Mouse (Mus musculus): ENCODE data around the gene Mpnd. TPM values are rescaled to one million over a fixed set of nuclear protein-coding genes. Genes with fewer than 3 reads are reported as not detected.

Gene Mpnd
- 146 and 158 TPM in 2 replicates for polyA plus RNA-seq (2014; fragmentation: Nextera tagmentation; extraction: Ambion mirVana)

DNA sequence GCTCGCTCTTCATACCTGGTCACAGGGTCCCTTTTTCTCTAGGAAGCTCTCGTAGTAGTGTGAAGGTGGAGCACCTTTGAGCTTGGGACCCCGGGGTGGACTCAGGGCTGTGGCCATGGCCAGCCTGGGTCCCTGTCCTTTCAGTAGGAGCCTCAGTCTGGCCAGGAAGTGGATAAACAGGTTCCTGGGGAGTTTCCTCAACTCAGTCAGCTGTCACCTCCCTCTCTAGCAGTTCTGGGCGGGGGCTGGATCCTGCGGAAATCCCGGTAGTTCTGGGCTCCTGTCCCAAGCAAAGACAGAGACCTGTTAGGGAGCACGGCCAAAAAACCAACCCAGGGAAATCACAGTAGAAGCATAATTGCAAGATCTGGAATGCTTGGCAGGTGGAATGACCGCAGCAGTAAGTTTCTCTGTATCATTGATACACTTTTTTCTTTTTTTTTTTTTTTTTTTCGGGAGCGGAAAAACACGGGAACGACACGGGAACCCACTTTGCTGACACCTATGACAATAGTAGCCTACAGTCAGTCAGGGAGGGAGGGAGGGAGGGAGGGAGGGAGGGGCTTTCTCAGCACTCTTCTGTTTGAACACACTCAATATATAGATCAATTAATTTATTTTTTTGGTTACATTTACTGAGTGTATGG, at the start of gene Mpnd, which contains the start of gene Stap2:
Gene Mpnd (plus strand): TSS at position 297 of the 647 bp plus-strand sequence.
Gene Stap2 (minus strand): TSS at position 170 of the 647 bp plus-strand sequence.
- ATAC-seq (ENCODE audit: low FRiP score): no peak
- Histone ChIP-seq H3K36me3 (ENCODE audit: control insufficient read depth, insufficient read depth, low read length) (no peaks in the 10 kb centered on the region), H3K4me1 (ENCODE audit: control insufficient read depth, insufficient read depth, low read length) (peaks cover 15% of the 10 kb centered on the region), H3K27me3 (ENCODE audit: control insufficient read depth, insufficient read depth, low read length) (no peaks in the 10 kb centered on the region; the same call in 1 of the 2 replicates), H3K27ac (ENCODE audit: low read depth, low read length) (no peak within 1 kb of the TSS), H3K9ac (ENCODE audit: low read length) (no peak within 1 kb of the TSS), H3K4me3 (ENCODE audit: low read depth, low read length) (no peak within 1 kb of the TSS), H3K4me2 (no peak within 1 kb of the TSS), H3K9me3 (ENCODE audit: control insufficient read depth, low read length) (no peaks in the 10 kb centered on the region)
- no peak for DNase-seq (ENCODE audit: low spot score, missing footprints)
- 55% methylated on average over 13 of the region's 13 CpGs for WGBS

- no peak overlapping the region for H3K27ac ChIP-seq (ENCODE audit: low read depth, low read length)
- peak overlapping the region; percentile 68 for H3K4me2 ChIP-seq
- WGBS: under 1% methylated on average over 26 of the region's 26 CpGs
- H3K9ac ChIP-seq (ENCODE audit: low read length): peak overlapping the region; percentile 52
- no peaks in the 10 kb centered on the region for H3K27me3 ChIP-seq (ENCODE audit: control insufficient read depth, insufficient read depth, low read length)
- peaks cover 18% of the 10 kb centered on the region for H3K4me1 ChIP-seq (ENCODE audit: control insufficient read depth, insufficient read depth, low read length)
- ATAC-seq (ENCODE audit: low FRiP score) (peak; percentile 29), DNase-seq (ENCODE audit: low spot score, missing footprints) (peak; percentile 93)
- H3K36me3 ChIP-seq (ENCODE audit: control insufficient read depth, insufficient read depth, low read length): no peaks in the 10 kb centered on the region
- H3K9me3 ChIP-seq (ENCODE audit: control insufficient read depth, low read length): no peaks in the 10 kb centered on the region
- peak overlapping the region; percentile 43 for H3K4me3 ChIP-seq (ENCODE audit: low read depth, low read length)
These were observed 49.4 kb upstream of the Mpnd start for GRCm38 (mm10) chr17:55956129-55956528.

- H3K9ac ChIP-seq (ENCODE audit: low read length): peak overlapping the region; percentile 52; the same call in 1 of the 2 replicates
- H3K27ac ChIP-seq (ENCODE audit: low read depth, low read length): no peak overlapping the region
These were observed 48.9 kb upstream of the Mpnd start for GRCm38 (mm10) chr17:55956591-55956990.

DNA sequence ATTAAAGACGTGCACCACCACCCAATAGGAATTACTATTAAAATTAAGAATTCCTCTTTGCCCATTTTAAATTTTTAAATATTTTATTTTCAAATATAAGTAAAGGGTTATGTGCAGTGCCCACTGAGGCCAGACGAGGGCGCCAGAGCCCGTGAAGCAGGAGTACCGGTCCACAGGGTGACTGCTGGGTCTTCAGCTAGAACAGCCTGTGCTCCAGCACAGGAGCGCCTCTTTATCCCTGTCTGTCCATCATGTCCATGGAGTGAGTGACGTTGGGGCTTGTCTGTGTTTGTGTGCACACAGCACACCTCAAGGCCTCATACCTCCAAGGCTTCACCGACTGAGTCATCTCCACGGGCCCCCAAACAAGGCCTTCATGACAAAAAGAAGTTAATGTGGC, 48.3 kb upstream of the Mpnd start:
- no peaks in the 10 kb centered on the region for H3K27me3 ChIP-seq (ENCODE audit: control insufficient read depth, insufficient read depth, low read length)
- ATAC-seq (ENCODE audit: low FRiP score) (peak; percentile 56), DNase-seq (ENCODE audit: low spot score, missing footprints) (peak; percentile 97)
- no peaks in the 10 kb centered on the region for H3K36me3 ChIP-seq (ENCODE audit: control insufficient read depth, insufficient read depth, low read length)
- 14% methylated on average over 9 of the region's 9 CpGs for WGBS
- peak overlapping the region; percentile 68 for H3K4me2 ChIP-seq
- peaks cover 18% of the 10 kb centered on the region for H3K4me1 ChIP-seq (ENCODE audit: control insufficient read depth, insufficient read depth, low read length)
- H3K9ac ChIP-seq (ENCODE audit: low read length): peak overlapping the region; percentile 36; the same call in 1 of the 2 replicates
- H3K4me3 ChIP-seq (ENCODE audit: low read depth, low read length): no peak overlapping the region
- H3K9me3 ChIP-seq (ENCODE audit: control insufficient read depth, low read length): no peaks in the 10 kb centered on the region
- no peak overlapping the region for H3K27ac ChIP-seq (ENCODE audit: low read depth, low read length)

More at GRCm38 (mm10) chr17:55956591-55956990, 48.9 kb upstream of the Mpnd start:
- peak overlapping the region; percentile 43 for H3K4me3 ChIP-seq (ENCODE audit: low read depth, low read length)
- no peaks in the 10 kb centered on the region for H3K36me3 ChIP-seq (ENCODE audit: control insufficient read depth, insufficient read depth, low read length)
- ATAC-seq (ENCODE audit: low FRiP score) (no peak), DNase-seq (ENCODE audit: low spot score, missing footprints) (peak; percentile 89)
- no peaks in the 10 kb centered on the region for H3K27me3 ChIP-seq (ENCODE audit: control insufficient read depth, insufficient read depth, low read length)
- WGBS: 28% methylated on average over 6 of the region's 6 CpGs
- H3K9me3 ChIP-seq (ENCODE audit: control insufficient read depth, low read length): no peaks in the 10 kb centered on the region
- H3K4me1 ChIP-seq (ENCODE audit: control insufficient read depth, insufficient read depth, low read length): peaks cover 18% of the 10 kb centered on the region
- H3K4me2 ChIP-seq: peak overlapping the region; percentile 68

DNA sequence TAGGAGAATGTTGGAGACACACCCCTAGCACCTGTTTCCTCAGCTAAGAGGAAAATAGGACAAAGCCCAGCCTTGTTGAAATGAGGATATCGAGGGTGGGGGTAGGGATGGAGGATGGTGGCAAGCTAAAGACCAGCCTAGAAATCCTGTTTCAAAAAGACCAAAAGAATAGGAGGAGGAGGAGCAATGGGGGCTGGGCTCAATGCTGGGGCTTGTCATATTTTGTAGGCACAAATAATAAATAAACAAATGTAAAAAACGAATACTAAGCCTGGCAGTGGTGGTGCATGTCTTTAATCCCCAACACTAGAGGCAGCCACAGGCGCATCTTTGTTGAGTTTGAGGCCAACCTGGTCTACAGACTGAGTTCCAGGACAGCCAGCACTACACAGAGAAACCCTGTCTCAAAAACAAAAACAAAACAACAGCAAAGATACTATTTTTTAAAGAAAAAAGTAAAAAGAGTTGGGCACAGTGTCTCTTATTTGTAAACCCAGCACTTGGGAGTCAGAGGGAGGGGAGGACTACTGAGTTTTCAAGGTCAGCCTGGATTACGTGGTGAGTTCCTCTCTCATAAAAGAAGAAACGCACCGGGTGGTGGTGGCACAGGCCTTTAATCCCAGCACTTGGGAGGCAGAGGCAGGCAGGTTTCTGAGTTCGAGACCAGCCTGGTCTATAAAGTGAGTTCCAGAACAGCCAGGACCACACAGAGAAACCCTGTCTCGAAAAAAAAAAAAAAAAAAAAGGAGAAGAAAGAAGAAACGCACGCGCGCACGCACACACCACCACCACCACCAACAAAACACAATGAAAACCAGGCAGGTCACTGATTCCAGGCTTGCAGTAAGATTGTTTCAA, 47.6 kb upstream of the Mpnd start:
- Histone ChIP-seq H3K9me3 (ENCODE audit: control insufficient read depth, low read length) (no peaks in the 10 kb centered on the region), H3K4me2 (peak overlapping the region; percentile 74), H3K27me3 (ENCODE audit: control insufficient read depth, insufficient read depth, low read length) (no peaks in the 10 kb centered on the region), H3K4me3 (ENCODE audit: low read depth, low read length) (peak overlapping the region; percentile 56), H3K9ac (ENCODE audit: low read length) (peak overlapping the region; percentile 76), H3K27ac (ENCODE audit: low read depth, low read length) (no peak overlapping the region; the same call in 1 of the 2 replicates), H3K4me1 (ENCODE audit: control insufficient read depth, insufficient read depth, low read length) (peaks cover 18% of the 10 kb centered on the region), H3K36me3 (ENCODE audit: control insufficient read depth, insufficient read depth, low read length) (no peaks in the 10 kb centered on the region)
- WGBS: 82% methylated on average over 13 of the region's 13 CpGs
- no peak for DNase-seq (ENCODE audit: low spot score, missing footprints)
- ATAC-seq (ENCODE audit: low FRiP score): no peak

GRCm38 (mm10) chr17:55958584-55958886, 47.0 kb upstream of the Mpnd start:
- no peak for ATAC-seq (ENCODE audit: low FRiP score)
- Histone ChIP-seq H3K9me3 (ENCODE audit: control insufficient read depth, low read length) (no peaks in the 10 kb centered on the region), H3K36me3 (ENCODE audit: control insufficient read depth, insufficient read depth, low read length) (no peaks in the 10 kb centered on the region), H3K4me3 (ENCODE audit: low read depth, low read length) (peak overlapping the region; percentile 56), H3K4me1 (ENCODE audit: control insufficient read depth, insufficient read depth, low read length) (peaks cover 18% of the 10 kb centered on the region), H3K27ac (ENCODE audit: low read depth, low read length) (peak overlapping the region; percentile 92), H3K4me2 (peak overlapping the region; percentile 74), H3K9ac (ENCODE audit: low read length) (peak overlapping the region; percentile 76), H3K27me3 (ENCODE audit: control insufficient read depth, insufficient read depth, low read length) (no peaks in the 10 kb centered on the region)
- DNase-seq (ENCODE audit: low spot score, missing footprints): no peak
- WGBS: 22% methylated on average over 2 of the region's 2 CpGs

DNA sequence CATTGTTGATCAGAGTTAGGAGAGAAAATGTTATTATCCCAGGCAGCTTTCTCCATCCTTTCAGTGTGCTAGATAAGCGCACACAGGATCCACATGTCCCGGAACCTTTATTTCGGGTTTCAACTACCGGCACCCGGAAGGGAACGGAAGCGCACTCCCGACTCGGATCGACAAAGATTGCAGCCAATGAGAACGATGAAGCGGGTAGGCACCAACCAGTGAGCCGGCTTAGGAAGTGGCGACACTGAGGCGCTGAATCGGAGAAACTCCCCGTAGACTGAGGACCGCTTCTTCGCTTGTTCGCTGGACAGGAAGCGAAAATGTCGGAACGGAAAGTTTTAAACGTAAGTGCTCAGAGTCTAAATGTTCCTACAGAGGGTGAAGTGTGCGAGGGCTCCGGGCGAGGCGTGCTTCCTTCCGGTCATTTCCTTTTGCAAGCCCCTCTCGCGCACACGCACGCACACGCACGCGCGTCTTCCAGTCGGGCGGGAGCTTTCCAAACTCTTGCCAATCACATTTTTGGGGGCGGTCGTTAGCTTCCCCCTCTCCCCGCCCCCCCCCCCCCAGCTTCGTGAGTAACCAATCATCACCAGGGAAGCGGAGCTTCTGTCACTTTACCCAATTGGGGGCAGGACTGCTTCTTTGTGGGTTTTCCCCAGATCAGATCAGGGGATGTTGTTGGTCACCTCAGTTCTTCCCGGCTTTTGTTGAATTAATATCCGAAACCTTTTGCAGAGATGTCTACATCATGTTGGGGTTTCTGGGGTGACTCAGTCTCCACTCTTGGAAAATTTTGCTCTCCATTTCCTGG, 46.4 kb upstream of the Mpnd start, which contains the start of gene Yju2:
Gene Yju2 (plus strand): TSS at position 182 of the 811 bp plus-strand sequence.
- DNase-seq (ENCODE audit: low spot score, missing footprints): peak; percentile 99

DNA sequence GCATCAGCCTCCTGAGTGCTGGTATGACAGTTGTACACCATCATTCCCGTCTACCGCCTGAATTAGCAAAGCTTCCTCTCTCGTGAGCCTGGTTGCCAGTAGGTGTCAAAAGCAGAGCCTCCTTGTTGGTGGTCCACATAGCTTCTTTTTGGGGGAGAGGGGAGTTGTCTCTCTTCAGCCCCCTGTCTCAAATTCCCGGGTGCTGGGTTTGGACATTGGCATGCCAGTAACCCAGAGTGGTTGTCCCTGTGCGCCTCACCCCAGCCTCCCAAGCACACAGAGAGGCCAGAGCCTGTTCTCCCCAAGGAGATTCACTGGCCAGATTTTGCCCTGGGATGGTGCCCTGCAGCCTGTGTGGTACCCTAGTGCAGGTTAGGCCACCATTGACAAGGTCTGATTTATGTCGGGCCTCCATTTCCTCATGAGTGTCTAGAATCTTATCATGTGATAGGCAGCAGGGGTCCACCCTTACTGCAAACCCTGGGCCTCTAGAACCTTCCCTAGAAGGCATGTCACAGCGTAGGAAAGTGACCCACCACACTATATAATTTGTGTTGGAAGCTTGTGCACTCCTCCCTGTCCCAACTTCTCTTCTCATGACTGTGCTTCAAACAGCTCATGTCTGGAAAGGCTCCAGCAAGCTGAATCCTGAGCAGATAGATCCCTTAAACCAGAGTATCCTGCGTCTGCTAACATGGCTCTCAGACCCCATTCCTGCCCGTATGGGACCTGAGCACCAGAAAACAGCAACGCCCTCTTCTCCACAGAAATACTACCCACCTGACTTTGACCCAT, 45.4 kb upstream of the Mpnd start:
- Histone ChIP-seq H3K4me2 (peak overlapping the region; percentile 74), H3K9me3 (ENCODE audit: control insufficient read depth, low read length) (no peaks in the 10 kb centered on the region), H3K4me1 (ENCODE audit: control insufficient read depth, insufficient read depth, low read length) (peaks cover 18% of the 10 kb centered on the region), H3K27ac (ENCODE audit: low read depth, low read length) (no peak overlapping the region), H3K4me3 (ENCODE audit: low read depth, low read length) (peak overlapping the region; percentile 56), H3K27me3 (ENCODE audit: control insufficient read depth, insufficient read depth, low read length) (no peaks in the 10 kb centered on the region), H3K9ac (ENCODE audit: low read length) (peak overlapping the region; percentile 52; the same call in 1 of the 2 replicates), H3K36me3 (ENCODE audit: control insufficient read depth, insufficient read depth, low read length) (peaks cover 6% of the 10 kb centered on the region; the same call in 1 of the 2 replicates)
- no peak for DNase-seq (ENCODE audit: low spot score, missing footprints)
- 81% methylated on average over 10 of the region's 10 CpGs for WGBS
- no peak for ATAC-seq (ENCODE audit: low FRiP score)

More for the DNA sequence above, 46.4 kb upstream of the Mpnd start, which contains the start of gene Yju2:
- peaks cover 18% of the 10 kb centered on the region for H3K4me1 ChIP-seq (ENCODE audit: control insufficient read depth, insufficient read depth, low read length)
- H3K27me3 ChIP-seq (ENCODE audit: control insufficient read depth, insufficient read depth, low read length): no peaks in the 10 kb centered on the region
- H3K9ac ChIP-seq (ENCODE audit: low read length): peak within 1 kb of the TSS; percentile 76
- peak within 1 kb of the TSS; percentile 56 for H3K4me3 ChIP-seq (ENCODE audit: low read depth, low read length)
- H3K36me3 ChIP-seq (ENCODE audit: control insufficient read depth, insufficient read depth, low read length): no peaks in the 10 kb centered on the region
- H3K27ac ChIP-seq (ENCODE audit: low read depth, low read length): peak within 1 kb of the TSS; percentile 92
- no peaks in the 10 kb centered on the region for H3K9me3 ChIP-seq (ENCODE audit: control insufficient read depth, low read length)
- WGBS: under 1% methylated on average over 46 of the region's 46 CpGs
- peak; percentile 91 for ATAC-seq (ENCODE audit: low FRiP score)
- peak within 1 kb of the TSS; percentile 74 for H3K4me2 ChIP-seq
